Mouse (Mus musculus) MEL (cell line): ENCODE results near the gene Gm45716. TPM values are rescaled to one million over a fixed set of nuclear protein-coding genes. Genes with fewer than 3 reads are reported as not detected.

Experiments used
- DNase-seq: peaks from one replicate; pipeline ENCODE4 v3.0.0; 2011; ENCODE audit warnings: low read depth, low spot score
- H3K27ac ChIP-seq: 2 replicates; pipeline ENCODE4 v1.5.1; 2012; ENCODE audit warnings: low read depth, mild to moderate bottlenecking, control low read depth, low read length, moderate library complexity; ENCODE audit not compliant: control insufficient read depth
- H3K27me3 ChIP-seq, 2 experiments: fragments of 150-350 bp in 1 of 2; sonication (generic) in 1 of 2; 2 replicates each; pipeline ENCODE4 v1.6.1; 2012; ENCODE audit warnings: low read length in 2 of 2, mild to moderate bottlenecking in 2 of 2, improper control_type of control experiment in 1 of 2, moderate library complexity in 1 of 2; ENCODE audit not compliant: insufficient read depth in 2 of 2, control insufficient read depth in 1 of 2
- H3K36me3 ChIP-seq, 2 experiments: 2 replicates each; pipeline ENCODE4 v1.6.1; 2012 to 2014; ENCODE audit warnings: low read length in 2 of 2, improper control_type of control experiment in 1 of 2, inconsistent platforms in 1 of 2, mild to moderate bottlenecking in 1 of 2; ENCODE audit not compliant: insufficient read depth in 2 of 2, control insufficient read depth in 1 of 2
- H3K4me1 ChIP-seq, 2 experiments: fragments of 150-350 bp in 1 of 2; sonication (generic) in 1 of 2; 2 replicates each; pipeline ENCODE4 v1.6.1; 2012; ENCODE audit warnings: low read length in 2 of 2, improper control_type of control experiment in 1 of 2, mild to moderate bottlenecking in 1 of 2; ENCODE audit not compliant: insufficient read depth in 2 of 2, control insufficient read depth in 1 of 2
- H3K4me3 ChIP-seq, 2 experiments: fragments of 150-350 bp in 1 of 2; sonication (generic) in 1 of 2; 2 replicates each; pipeline ENCODE4 v1.5.1; 2012; ENCODE audit warnings: low read depth in 2 of 2, low read length in 2 of 2, mild to moderate bottlenecking in 2 of 2, moderate library complexity in 2 of 2, control low read depth in 1 of 2, improper control_type of control experiment in 1 of 2; ENCODE audit not compliant: control insufficient read depth in 1 of 2, insufficient read depth in 1 of 2
- H3K79me2 ChIP-seq: 2 replicates; pipeline ENCODE4 v1.6.1; 2012; ENCODE audit warnings: mild to moderate bottlenecking, low read length, moderate library complexity; ENCODE audit not compliant: control insufficient read depth, poor library complexity, insufficient read depth
- H3K9ac ChIP-seq: 2 replicates; pipeline ENCODE4 v1.6.1; 2012; ENCODE audit warnings: low read depth, mild to moderate bottlenecking, control low read depth, low read length, moderate library complexity; ENCODE audit not compliant: control insufficient read depth, poor library complexity, severe bottlenecking
- H3K9me3 ChIP-seq: fragments of 150-350 bp; sonication (generic); replicated peaks from 2 replicates; pipeline ENCODE4 v1.6.1; 2012; ENCODE audit warnings: mild to moderate bottlenecking, low read length, improper control_type of control experiment, moderate library complexity; ENCODE audit not compliant: insufficient read depth
- BHLHE40 ChIP-seq: IDR thresholded peaks from 2 replicates; pipeline ENCODE4 v1.6.1; 2012; ENCODE audit warnings: low read depth, mild to moderate bottlenecking, inconsistent platforms, low read length, improper control_type of control experiment, borderline replicate concordance
- CHD1 ChIP-seq: IDR thresholded peaks from 2 replicates; pipeline ENCODE4 v1.6.1; 2012; ENCODE audit warnings: low read depth, mild to moderate bottlenecking, inconsistent platforms, low read length, improper control_type of control experiment
- CTCF ChIP-seq, 3 experiments: IDR thresholded peaks in 2 of 3; conservative IDR thresholded peaks in 1 of 3; 2 replicates each; pipeline ENCODE4 v1.5.1; 2011 to 2012; ENCODE audit warnings: low read length in 3 of 3, low read depth in 2 of 3, mild to moderate bottlenecking in 2 of 3, improper control_type of control experiment in 1 of 3, inconsistent platforms in 1 of 3, mixed read lengths in 1 of 3, moderate library complexity in 1 of 3; ENCODE audit not compliant: control insufficient read depth in 1 of 3, insufficient read depth in 1 of 3, poor library complexity in 1 of 3, severe bottlenecking in 1 of 3
- E2F4 ChIP-seq: IDR thresholded peaks from 2 replicates; pipeline ENCODE4 v1.6.1; 2011; ENCODE audit warnings: low read depth, low read length, improper control_type of control experiment, borderline replicate concordance
- ELF1 ChIP-seq: IDR thresholded peaks from 2 replicates; pipeline ENCODE4 v1.6.1; 2014; ENCODE audit warnings: low read depth, mild to moderate bottlenecking, inconsistent platforms, low read length, improper control_type of control experiment, moderate library complexity
- EP300 ChIP-seq, 2 experiments: IDR thresholded peaks; 2 replicates each; pipeline ENCODE4 v1.6.1; 2011; ENCODE audit warnings: improper control_type of control experiment in 2 of 2, low read length in 2 of 2, low read depth in 1 of 2, mild to moderate bottlenecking in 1 of 2
- ETS1 ChIP-seq: IDR thresholded peaks from 2 replicates; pipeline ENCODE4 v1.6.1; 2012; ENCODE audit warnings: low read depth, mild to moderate bottlenecking, inconsistent platforms, low read length, improper control_type of control experiment, moderate library complexity
- GABPA ChIP-seq: IDR thresholded peaks from 2 replicates; pipeline ENCODE4 v1.6.1; 2012; ENCODE audit warnings: low read depth, mild to moderate bottlenecking, inconsistent platforms, low read length, improper control_type of control experiment, moderate library complexity
- HCFC1 ChIP-seq: IDR thresholded peaks from 2 replicates; pipeline ENCODE4 v1.6.1; 2012; ENCODE audit warnings: low read depth, mild to moderate bottlenecking, inconsistent platforms, low read length, improper control_type of control experiment, moderate library complexity
- JUND ChIP-seq: IDR thresholded peaks from 2 replicates; pipeline ENCODE4 v1.6.1; 2011; ENCODE audit warnings: low read depth, mild to moderate bottlenecking, improper control_type of control experiment, low read length
- KAT2A ChIP-seq: conservative IDR thresholded peaks from 2 replicates; pipeline ENCODE4 v1.6.1; 2012; ENCODE audit warnings: low read depth, low read length, improper control_type of control experiment, inconsistent platforms
- MAX ChIP-seq: IDR thresholded peaks from 2 replicates; pipeline ENCODE4 v1.6.1; 2011; ENCODE audit warnings: low read length, improper control_type of control experiment
- MXI1 ChIP-seq: IDR thresholded peaks from 2 replicates; pipeline ENCODE4 v1.6.1; 2011; ENCODE audit warnings: mild to moderate bottlenecking, low read depth, low read length, improper control_type of control experiment
- MYC ChIP-seq: IDR thresholded peaks from 2 replicates; pipeline ENCODE4 v1.6.1; 2011; ENCODE audit warnings: low read depth, mild to moderate bottlenecking, low read length, improper control_type of control experiment, moderate library complexity
- NRF1 ChIP-seq: IDR thresholded peaks from 2 replicates; pipeline ENCODE4 v1.6.1; 2014; ENCODE audit warnings: low read depth, mild to moderate bottlenecking, inconsistent platforms, low read length, improper control_type of control experiment, moderate library complexity; ENCODE audit not compliant: poor library complexity, insufficient read depth, severe bottlenecking
- POLR2A ChIP-seq, 2 experiments: IDR thresholded peaks; 2 replicates each; pipeline ENCODE4 v1.6.1; 2011 to 2012; ENCODE audit warnings: low read length in 2 of 2, mild to moderate bottlenecking in 2 of 2, control low read depth in 1 of 2, improper control_type of control experiment in 1 of 2, low read depth in 1 of 2, moderate library complexity in 1 of 2; ENCODE audit not compliant: control insufficient read depth in 1 of 2, insufficient read depth in 1 of 2, poor library complexity in 1 of 2
- POLR2AphosphoS2 ChIP-seq: IDR thresholded peaks from 2 replicates; pipeline ENCODE4 v1.6.1; 2011; ENCODE audit warnings: low read length, improper control_type of control experiment
- POLR2AphosphoS5 ChIP-seq: IDR thresholded peaks from 2 replicates; pipeline ENCODE4 v1.6.1; 2012; ENCODE audit warnings: low read depth, borderline replicate concordance, mild to moderate bottlenecking, inconsistent platforms, low read length, moderate library complexity, mixed read lengths
- RCOR1 ChIP-seq: IDR thresholded peaks from 2 replicates; pipeline ENCODE4 v1.6.1; 2012; ENCODE audit warnings: low read depth, mild to moderate bottlenecking, inconsistent platforms, low read length, improper control_type of control experiment
- SIN3A ChIP-seq: IDR thresholded peaks from 2 replicates; pipeline ENCODE4 v1.6.1; 2012; ENCODE audit warnings: low read length, improper control_type of control experiment, inconsistent platforms
- TAL1 ChIP-seq: IDR thresholded peaks from 2 replicates; pipeline ENCODE4 v1.6.1; 2012; ENCODE audit warnings: mild to moderate bottlenecking, inconsistent platforms, low read length, moderate library complexity, mixed read lengths
- TBP ChIP-seq: IDR thresholded peaks from 2 replicates; pipeline ENCODE4 v1.8.0; 2011; ENCODE audit warnings: low read depth, low read length, improper control_type of control experiment
- TCF12 ChIP-seq: IDR thresholded peaks from 2 replicates; pipeline ENCODE4 v1.6.1; 2014; ENCODE audit warnings: low read depth, mild to moderate bottlenecking, inconsistent platforms, low read length, improper control_type of control experiment, moderate library complexity
- ZKSCAN1 ChIP-seq: IDR thresholded peaks from 2 replicates; pipeline ENCODE4 v1.6.1; 2012; ENCODE audit warnings: low read depth, mild to moderate bottlenecking, inconsistent platforms, low read length, improper control_type of control experiment, moderate library complexity
- ZMIZ1 ChIP-seq: IDR thresholded peaks from 2 replicates; pipeline ENCODE4 v1.6.1; 2012; ENCODE audit warnings: low read depth, mild to moderate bottlenecking, inconsistent platforms, low read length, improper control_type of control experiment, moderate library complexity
- polyA plus RNA-seq, 2 experiments: library from polyadenylated mRNA; stranded (reverse) in 1 of 2; unstranded in 1 of 2; fragments of >175 nt in 1 of 2; fragments of >200 nt in 1 of 2; gene quantifications; 2 replicates each; pipeline versions ENCODE4 v1.2.1 to v1.2.4; 2012; ENCODE audit warnings: low replicate concordance in 2 of 2, low read depth in 1 of 2; ENCODE audit not compliant: insufficient read length in 2 of 2, insufficient read depth in 1 of 2, missing spikeins in 1 of 2
- total RNA-seq: library from RNA; depleted of rRNA; stranded (reverse); fragments of 300-350 nt; gene quantifications from 2 replicates; pipeline ENCODE4 v1.2.3, GENCODE M21; 2012

Gene Gm45716
- total and polyA plus RNA-seq, 3 experiments: 2.9 to 4.1 TPM; not detected in 1

GRCm38 (mm10) chr11:90168338-90169065, 19.0 kb upstream of the Gm45716 start (continued):
- no peak for TF ChIP-seq SIN3A
- TF ChIP-seq E2F4: no peak

GRCm38 (mm10) chr11:90169200-90170013, 18.1 kb upstream of the Gm45716 start:
- no peak overlapping the region for H3K4me3 ChIP-seq
- no peak for TF ChIP-seq EP300 (IDR thresholded peaks at IDR 0.05; ENCODE audit: low read depth in 1 of 2, low read length in 2 of 2)
- TF ChIP-seq JUND: no peak
- TF ChIP-seq POLR2AphosphoS2: no peak
- TF ChIP-seq CHD1: no peak
- no peak for TF ChIP-seq HCFC1
- no peak for TF ChIP-seq ZMIZ1
- no peak for TF ChIP-seq KAT2A
- no peak for TF ChIP-seq POLR2A (IDR thresholded peaks at IDR 0.05; ENCODE audit: control insufficient read depth in 1 of 2, insufficient read depth in 1 of 2, low read depth in 1 of 2, low read length in 2 of 2, poor library complexity in 1 of 2)
- TF ChIP-seq ETS1: no peak
- TF ChIP-seq TBP: no peak
- no peak for TF ChIP-seq ELF1
- no peak for TF ChIP-seq POLR2AphosphoS5
- TF ChIP-seq MAX: no peak
- no peak for TF ChIP-seq TAL1
- TF ChIP-seq, all 39 proteins: peak for 0
- no peak overlapping the region for H3K27ac ChIP-seq
- no peaks in the 10 kb centered on the region for H3K9me3 ChIP-seq
- H3K79me2 ChIP-seq: no peaks in the 10 kb centered on the region; the same call in 1 of the 2 replicates
- DNase-seq: peak; percentile 8
- H3K36me3 ChIP-seq: peaks cover 0 to 4% of the 10 kb centered on the region in 2 experiments; a peak in 2 of 4 replicates
- H3K27me3 ChIP-seq: peaks cover 3 to 4% of the 10 kb centered on the region in 2 experiments
- H3K4me1 ChIP-seq: peaks cover 0 to 7% of the 10 kb centered on the region in 2 experiments; a peak in 2 of 4 replicates
- H3K9ac ChIP-seq: no peak overlapping the region

GRCm38 (mm10) chr11:90170014-90170320, 17.5 kb upstream of the Gm45716 start:
- H3K79me2 ChIP-seq: no peaks in the 10 kb centered on the region; the same call in 1 of the 2 replicates
- peak; percentile 68 for DNase-seq
- H3K27me3 ChIP-seq: peaks cover 3 to 6% of the 10 kb centered on the region in 2 experiments
- no peak overlapping the region for H3K27ac ChIP-seq
- peaks cover 0 to 7% of the 10 kb centered on the region in 2 experiments; a peak in 2 of 4 replicates for H3K4me1 ChIP-seq
- peaks cover 0 to 4% of the 10 kb centered on the region in 2 experiments; a peak in 2 of 4 replicates for H3K36me3 ChIP-seq
- H3K9me3 ChIP-seq: no peaks in the 10 kb centered on the region
- H3K9ac ChIP-seq: no peak overlapping the region
- H3K4me3 ChIP-seq: no peak overlapping the region
- TF ChIP-seq RCOR1 (no peak), TCF12 (no peak), EP300 (IDR thresholded peaks at IDR 0.05; ENCODE audit: low read depth in 1 of 2, low read length in 2 of 2) (no peak), MYC (no peak), GABPA (no peak), HCFC1 (no peak), BHLHE40 (no peak), CTCF (IDR thresholded peaks at IDR 0.05 in 2 of 3, conservative IDR thresholded peaks at IDR 0.05 in 1 of 3; ENCODE audit: control insufficient read depth in 1 of 3, insufficient read depth in 1 of 3, low read depth in 2 of 3, low read length in 3 of 3, poor library complexity in 1 of 3, severe bottlenecking in 1 of 3) (peak; percentile 92 to 99 (median 97)), NRF1 (no peak), ELF1 (no peak), POLR2AphosphoS2 (no peak), POLR2A (IDR thresholded peaks at IDR 0.05; ENCODE audit: control insufficient read depth in 1 of 2, insufficient read depth in 1 of 2, low read depth in 1 of 2, low read length in 2 of 2, poor library complexity in 1 of 2) (no peak), ZKSCAN1 (no peak), E2F4 (no peak), ETS1 (no peak), KAT2A (no peak), MXI1 (no peak), TAL1 (no peak), TBP (no peak), CHD1 (no peak)
